Mouse (Mus musculus): ENCODE measurements around the gene Lnpk.

DNA sequence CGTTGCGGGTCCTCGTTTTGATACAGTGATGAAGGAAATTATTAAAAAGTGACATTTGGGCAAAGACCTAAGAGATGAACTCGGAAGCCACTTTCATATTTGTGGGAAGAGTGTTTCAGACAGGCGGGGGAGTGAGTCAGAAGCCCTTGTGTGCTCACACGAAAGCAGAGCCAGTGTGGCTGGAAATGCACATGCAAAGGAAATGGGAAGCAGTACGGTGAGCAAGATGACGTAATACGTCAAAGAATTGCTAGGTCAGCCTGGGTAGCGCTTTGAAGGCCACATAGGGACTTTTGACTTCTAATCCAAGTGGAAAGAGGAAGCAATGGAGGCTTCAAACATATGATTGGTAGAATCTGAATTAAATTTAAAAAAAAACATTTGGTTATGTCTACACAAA lies 96.6 kb downstream of the Lnpk start:
- no peak for TF ChIP-seq EP300 (IDR thresholded peaks at IDR 0.05; ENCODE audit: low read depth)
- no peak for TF ChIP-seq CTCF (IDR thresholded peaks at IDR 0.05; ENCODE audit: low read depth)
